Mouse (Mus musculus) midbrain, embryonic 16.5 days (tissue): ENCODE data around the gene Ccl22. TPM values are rescaled to one million over a fixed set of nuclear protein-coding genes. Genes with fewer than 3 reads are reported as not detected.

Experiments
- ATAC-seq: fragments of 200-750 bp; cut with Nextera tagmentation; 2 replicates; pipeline ENCODE4 v1.8.0; 2017; ENCODE audit warnings: moderate TSS enrichment
- H3K27ac ChIP-seq: fragments of 300-500 bp; sonication (generic); 2 replicates; pipeline ENCODE4 v1.5.1; 2014; ENCODE audit warnings: mild to moderate bottlenecking, low read length, mixed read lengths
- H3K27me3 ChIP-seq: fragments of 300-500 bp; sonication (generic); 2 replicates; pipeline ENCODE4 v1.6.1; 2014; ENCODE audit warnings: low read depth, low read length, mixed read lengths; ENCODE audit not compliant: control insufficient read depth, insufficient read depth
- H3K36me3 ChIP-seq: fragments of 300-500 bp; sonication (generic); 2 replicates; pipeline ENCODE4 v1.6.1; 2014; ENCODE audit warnings: mild to moderate bottlenecking, low read length, moderate library complexity, mixed read lengths; ENCODE audit not compliant: control insufficient read depth, insufficient read depth
- H3K4me1 ChIP-seq: fragments of 300-500 bp; sonication (generic); 2 replicates; pipeline ENCODE4 v1.6.1; 2014; ENCODE audit warnings: mild to moderate bottlenecking, low read length, mixed read lengths; ENCODE audit not compliant: control insufficient read depth, insufficient read depth
- H3K4me2 ChIP-seq: fragments of 300-500 bp; sonication (generic); 2 replicates; pipeline ENCODE4 v1.6.1; 2014; ENCODE audit warnings: mild to moderate bottlenecking, low read length, mixed read lengths
- H3K4me3 ChIP-seq: fragments of 300-500 bp; sonication (generic); 2 replicates; pipeline ENCODE4 v1.5.1; 2014; ENCODE audit warnings: low read depth, mild to moderate bottlenecking, low read length, moderate library complexity, mixed read lengths
- H3K9ac ChIP-seq: fragments of 300-500 bp; sonication (generic); 2 replicates; pipeline ENCODE4 v1.6.1; 2014; ENCODE audit warnings: low read depth, low read length, mixed read lengths
- H3K9me3 ChIP-seq: fragments of 300-500 bp; sonication (generic); replicated peaks from 2 replicates; pipeline ENCODE4 v1.6.1; 2014; ENCODE audit warnings: mild to moderate bottlenecking, low read length, mixed read lengths; ENCODE audit not compliant: control insufficient read depth, poor library complexity, severe bottlenecking
- WGBS: fragments of 180-500 bp; shearing (Covaris S2); extraction: QIAGEN DNeasy Blood & Tissue Kit; methylation state at CpG from one replicate; pipeline ENCODE4 v1.1.7; 2014; 5-methylcytosine and 5-hydroxymethylcytosine counted together
- polyA plus RNA-seq: library from polyadenylated mRNA; unstranded; fragments of >200 nt; fragmentation: Nextera tagmentation; extraction: Ambion mirVana; gene quantifications from 2 replicates; pipeline ENCODE4 v1.2.1, GENCODE M21; 2015

The Ccl22 gene
- polyA plus RNA-seq, 1 experiment from 2014 or later: not detected

- H3K4me2 ChIP-seq: no peak overlapping the region
- H3K9ac ChIP-seq: no peak overlapping the region
- H3K4me3 ChIP-seq: no peak overlapping the region
- no peaks in the 10 kb centered on the region for H3K9me3 ChIP-seq
- no peak for ATAC-seq
- WGBS: 95% methylated on average over 16 of the region's 16 CpGs
- no peak overlapping the region for H3K27ac ChIP-seq
- no peaks in the 10 kb centered on the region for H3K36me3 ChIP-seq
- no peaks in the 10 kb centered on the region for H3K27me3 ChIP-seq
- H3K4me1 ChIP-seq: peaks cover 5% of the 10 kb centered on the region; the same call in 1 of the 2 replicates
Measured at GRCm38 (mm10) chr8:94779534-94780294, 34.3 kb downstream of the Ccl22 start.

- Histone ChIP-seq H3K36me3 (no peaks in the 10 kb centered on the region), H3K9ac (no peak overlapping the region), H3K27me3 (no peaks in the 10 kb centered on the region), H3K9me3 (no peaks in the 10 kb centered on the region), H3K4me1 (peaks cover 5% of the 10 kb centered on the region; the same call in 1 of the 2 replicates), H3K4me2 (no peak overlapping the region), H3K27ac (no peak overlapping the region), H3K4me3 (no peak overlapping the region)
- WGBS: 86% methylated on average over 21 of the region's 21 CpGs
- ATAC-seq: no peak
Measured at GRCm38 (mm10) chr8:94780491-94781154, 35.2 kb downstream of the Ccl22 start.

GRCm38 (mm10) chr8:94781155-94781837 is 35.9 kb downstream of the Ccl22 start:
- ATAC-seq: no peak
- no peaks in the 10 kb centered on the region for H3K36me3 ChIP-seq
- 68% methylated on average over 7 of the region's 7 CpGs for WGBS

GRCm38 (mm10) chr8:94781838-94782235 is 36.4 kb downstream of the Ccl22 start:
- Histone ChIP-seq H3K9me3 (no peaks in the 10 kb centered on the region), H3K27ac (no peak overlapping the region), H3K4me2 (no peak overlapping the region), H3K4me3 (no peak overlapping the region), H3K27me3 (no peaks in the 10 kb centered on the region), H3K9ac (0 out of 2 replicates have a peak overlapping the region, but pooled peaks have one; percentile 14), H3K36me3 (no peaks in the 10 kb centered on the region), H3K4me1 (peaks cover 5% of the 10 kb centered on the region; the same call in 1 of the 2 replicates)
- WGBS: 13% methylated on average over 10 of the region's 11 CpGs
- ATAC-seq: peak; percentile 28; the same call in 1 of the 2 replicates

More at GRCm38 (mm10) chr8:94781155-94781837, 35.9 kb downstream of the Ccl22 start:
- Histone ChIP-seq H3K9ac (0 out of 2 replicates have a peak overlapping the region, but pooled peaks have one; percentile 14), H3K27ac (no peak overlapping the region), H3K4me2 (no peak overlapping the region), H3K27me3 (no peaks in the 10 kb centered on the region), H3K4me1 (peaks cover 5% of the 10 kb centered on the region; the same call in 1 of the 2 replicates), H3K9me3 (no peaks in the 10 kb centered on the region), H3K4me3 (no peak overlapping the region)

- Histone ChIP-seq H3K9ac (no peak overlapping the region), H3K4me2 (no peak overlapping the region), H3K4me3 (no peak overlapping the region), H3K4me1 (peaks cover 3% of the 10 kb centered on the region; the same call in 1 of the 2 replicates), H3K9me3 (no peaks in the 10 kb centered on the region), H3K27me3 (no peaks in the 10 kb centered on the region), H3K27ac (no peak overlapping the region), H3K36me3 (no peaks in the 10 kb centered on the region)
- WGBS: 82% methylated on average over 4 of the region's 4 CpGs
- ATAC-seq: no peak
Measured at GRCm38 (mm10) chr8:94783890-94784289, 38.5 kb downstream of the Ccl22 start.

- Histone ChIP-seq H3K4me2 (no peak overlapping the region), H3K27ac (no peak overlapping the region), H3K27me3 (no peaks in the 10 kb centered on the region), H3K9ac (no peak overlapping the region), H3K4me1 (peaks cover 3% of the 10 kb centered on the region; the same call in 1 of the 2 replicates), H3K9me3 (no peaks in the 10 kb centered on the region), H3K36me3 (no peaks in the 10 kb centered on the region), H3K4me3 (no peak overlapping the region)
- WGBS: 61% methylated on average over 12 of the region's 12 CpGs
- no peak for ATAC-seq
Measured at GRCm38 (mm10) chr8:94785247-94785985, 40.0 kb downstream of the Ccl22 start.

GRCm38 (mm10) chr8:94785995-94786595 is 40.7 kb downstream of the Ccl22 start:
- H3K27me3 ChIP-seq: no peaks in the 10 kb centered on the region
- no peak overlapping the region for H3K4me3 ChIP-seq
- no peak overlapping the region for H3K9ac ChIP-seq
- peaks cover 3% of the 10 kb centered on the region; the same call in 1 of the 2 replicates for H3K4me1 ChIP-seq
- no peaks in the 10 kb centered on the region for H3K9me3 ChIP-seq
- H3K27ac ChIP-seq: no peak overlapping the region
- H3K36me3 ChIP-seq: no peaks in the 10 kb centered on the region
- WGBS: 70% methylated on average over 6 of the region's 6 CpGs
- no peak overlapping the region for H3K4me2 ChIP-seq
- no peak for ATAC-seq
